Mouse (Mus musculus) thymus, adult 2 months (tissue): ENCODE measurements at regions not wholly inside any gene's neighbourhood (a gene's known extent, or its start where the extent isn't known, plus 50 kb on each side); places are given as distances from the start of the nearest gene placed in this dataset.

Experiments
- CTCF ChIP-seq: fragments of 200-500 bp; IDR thresholded peaks from 2 replicates; pipeline ENCODE4 v1.5.1; 2012; ENCODE audit warnings: mild to moderate bottlenecking, control low read depth, low read length, moderate library complexity, borderline replicate concordance; ENCODE audit not compliant: control insufficient read depth, poor library complexity, insufficient read depth; ENCODE audit errors: extremely low read depth
- POLR2A ChIP-seq: fragments of 200-500 bp; IDR thresholded peaks from 2 replicates; pipeline ENCODE4 v1.6.1; 2012; ENCODE audit warnings: mild to moderate bottlenecking, low read length, control low read depth, moderate library complexity; ENCODE audit not compliant: control insufficient read depth, poor library complexity, insufficient read depth; ENCODE audit errors: extremely low read depth

- TF ChIP-seq POLR2A (no peak), CTCF (no peak)
These were observed 75.9 kb upstream of the Arhgap32 start for GRCm38 (mm10) chr9:32039999-32040398.
